Mouse (Mus musculus) forebrain, embryonic 15.5 days (tissue): ENCODE data around the gene Sec24c. TPM values are rescaled to one million over a fixed set of nuclear protein-coding genes. Genes with fewer than 3 reads are reported as not detected.
"Not testable (repeated sequence)": the region's sequence is repeated elsewhere in the genome, so short reads cannot be mapped to it uniquely, and the experiment has no call there.

Experiments
- ATAC-seq: fragments of 200-750 bp; cut with Nextera tagmentation; replicated peaks from 2 replicates; pipeline ENCODE4 v1.8.0; 2017; ENCODE audit warnings: mild to moderate bottlenecking, moderate TSS enrichment, moderate library complexity
- H3K27ac ChIP-seq: fragments of 300-500 bp; sonication (generic); replicated peaks from 2 replicates; pipeline ENCODE4 v1.5.1; 2015; ENCODE audit warnings: mild to moderate bottlenecking, inconsistent platforms
- H3K27me3 ChIP-seq: fragments of 300-500 bp; sonication (generic); 2 replicates; pipeline ENCODE4 v1.6.1; 2015; ENCODE audit warnings: inconsistent platforms
- H3K36me3 ChIP-seq: fragments of 300-500 bp; sonication (generic); 2 replicates; pipeline ENCODE4 v1.6.1; 2015; ENCODE audit warnings: mild to moderate bottlenecking, inconsistent platforms
- H3K4me1 ChIP-seq: fragments of 300-500 bp; sonication (generic); 2 replicates; pipeline ENCODE4 v1.6.1; 2015; ENCODE audit warnings: inconsistent platforms
- H3K4me2 ChIP-seq: fragments of 300-500 bp; sonication (generic); replicated peaks from 2 replicates; pipeline ENCODE4 v1.6.1; 2015; ENCODE audit warnings: mild to moderate bottlenecking, inconsistent platforms
- H3K4me3 ChIP-seq: fragments of 300-500 bp; sonication (generic); 2 replicates; pipeline ENCODE4 v1.5.1; 2015; ENCODE audit warnings: mild to moderate bottlenecking, inconsistent platforms
- H3K9ac ChIP-seq: fragments of 300-500 bp; sonication (generic); replicated peaks from 2 replicates; pipeline ENCODE4 v1.6.1; 2015; ENCODE audit warnings: mild to moderate bottlenecking, inconsistent platforms
- H3K9me3 ChIP-seq: fragments of 300-500 bp; sonication (generic); 2 replicates; pipeline ENCODE4 v1.6.1; 2016; ENCODE audit warnings: inconsistent platforms
- WGBS: fragments of 180-500 bp; shearing (Covaris S2); methylation state at CpG from one replicate; pipeline ENCODE4 v1.1.7; 2015; ENCODE audit warnings: mixed read lengths; 5-methylcytosine and 5-hydroxymethylcytosine counted together
- polyA plus RNA-seq: library from polyadenylated mRNA; unstranded; fragments of >200 nt; fragmentation: Nextera tagmentation; extraction: Ambion mirVana; gene quantifications from 2 replicates; pipeline ENCODE4 v1.2.1, GENCODE M21; 2015

The Sec24c gene
- polyA plus RNA-seq, 1 experiment from 2014 or later = 83.9 TPM

DNA sequence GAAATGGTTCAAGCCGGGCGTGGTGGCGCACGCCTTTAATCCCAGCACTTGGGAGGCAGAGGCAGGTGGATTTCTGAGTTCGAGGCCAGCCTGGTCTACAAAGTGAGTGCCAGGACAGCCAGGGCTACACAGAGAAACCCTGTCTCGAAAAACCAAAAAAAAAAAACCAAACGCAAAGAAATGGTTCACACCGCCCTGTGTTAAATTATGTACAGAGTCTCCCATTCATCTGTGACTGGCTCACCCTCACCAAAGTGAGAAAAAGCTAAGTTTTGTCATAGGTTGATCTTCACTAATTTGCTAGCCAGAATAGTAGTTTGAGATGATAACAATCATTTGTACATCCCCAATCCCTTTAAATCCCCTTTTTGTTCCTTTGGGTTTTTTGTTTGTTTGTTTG, 29.4 kb downstream of the Sec24c start:
- peaks cover 17% of the 10 kb centered on the region for H3K36me3 ChIP-seq
- not testable (repeated sequence) for H3K9me3 ChIP-seq, ATAC-seq, H3K27me3 ChIP-seq
- H3K4me3 ChIP-seq = peak overlapping the region; percentile 91
- peak overlapping the region; percentile 88 for H3K9ac ChIP-seq
- H3K4me2 ChIP-seq = peak overlapping the region; percentile 58
- peak overlapping the region; percentile 94 for H3K27ac ChIP-seq
- peaks cover 58% of the 10 kb centered on the region for H3K4me1 ChIP-seq
- WGBS = 8% methylated on average over 8 of the region's 8 CpGs

DNA sequence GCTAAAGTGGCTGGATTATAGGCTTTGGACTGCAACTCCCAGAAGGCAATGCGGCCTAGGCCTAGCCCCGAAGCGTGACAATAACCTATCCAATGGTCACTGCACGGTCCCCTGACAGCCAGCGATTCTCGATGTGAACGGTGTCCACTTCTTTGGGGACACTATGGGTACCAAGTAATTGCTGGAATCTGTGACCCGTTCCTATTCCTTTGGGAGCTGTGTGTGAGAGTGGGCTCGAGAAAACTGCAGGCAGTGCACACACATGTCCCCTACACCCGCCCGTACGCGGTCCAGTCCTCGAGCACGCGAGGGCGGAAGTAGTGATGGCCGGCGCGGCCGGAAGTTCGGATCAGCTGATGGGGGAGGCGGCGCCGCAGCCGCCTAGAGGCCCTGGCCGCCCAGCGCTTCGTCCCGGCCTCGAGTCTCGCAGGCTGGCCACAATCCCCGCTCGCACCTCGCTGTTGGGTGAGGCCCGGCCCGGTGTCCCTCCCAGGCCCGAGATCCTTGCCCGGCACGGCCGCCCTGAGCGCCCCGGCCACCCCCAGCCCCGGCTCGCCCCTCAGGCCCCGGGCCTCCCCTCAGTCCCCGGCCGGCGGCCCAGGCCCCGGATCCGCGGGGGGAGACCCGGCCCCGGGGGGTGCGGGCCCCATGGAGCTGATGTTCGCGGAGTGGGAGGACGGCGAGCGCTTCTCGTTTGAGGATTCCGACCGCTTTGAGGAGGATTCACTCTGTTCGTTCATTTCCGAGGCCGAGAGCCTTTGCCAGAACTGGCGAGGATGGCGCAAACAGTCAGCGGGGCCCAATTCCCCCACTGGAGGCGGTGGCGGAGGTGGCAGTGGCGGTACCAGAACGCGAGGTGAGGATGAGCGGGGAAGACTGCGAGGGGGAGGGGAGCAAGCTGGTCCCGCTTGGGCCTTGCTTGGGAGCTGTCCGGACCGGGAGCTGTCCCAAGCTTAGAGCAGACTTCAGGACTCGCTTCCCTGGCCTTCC, 33.4 kb downstream of the Sec24c start, which contains the start of gene Zswim8:
Gene Zswim8, plus strand, starts transcription at position 352 of the 990 bp plus-strand sequence.
- under 1% methylated on average over 80 of the region's 80 CpGs for WGBS

DNA sequence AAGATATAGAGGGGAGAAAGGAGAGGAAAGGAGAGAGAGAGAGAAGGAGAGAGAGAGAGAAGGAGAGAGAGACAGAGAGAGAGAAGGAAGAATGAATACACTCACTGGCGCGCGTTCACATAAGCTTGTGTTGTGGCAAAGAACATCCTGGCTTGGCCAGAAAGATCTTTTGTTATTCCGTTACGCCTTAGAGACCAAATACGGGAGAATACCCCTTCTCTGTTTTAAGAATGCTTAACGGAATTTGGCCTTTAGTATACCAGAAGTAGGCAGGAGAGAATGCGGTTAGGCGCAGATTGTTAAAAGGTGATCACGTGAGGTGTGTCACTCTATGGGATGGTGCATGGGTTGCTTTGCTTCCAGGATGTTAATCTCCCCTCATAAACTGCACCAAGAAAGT, 34.1 kb downstream of the Sec24c start:
- peaks cover 42% of the 10 kb centered on the region for H3K36me3 ChIP-seq
- peak overlapping the region; percentile 69 for H3K4me2 ChIP-seq
- ATAC-seq = no peak
- H3K9ac ChIP-seq = peak overlapping the region; percentile 77
- H3K27me3 ChIP-seq = no peaks in the 10 kb centered on the region
- H3K27ac ChIP-seq = peak overlapping the region; percentile 93
- 5% methylated on average over 10 of the region's 10 CpGs for WGBS
- peaks cover 35% of the 10 kb centered on the region for H3K4me1 ChIP-seq
- peak overlapping the region; percentile 58 for H3K4me3 ChIP-seq
- no peaks in the 10 kb centered on the region for H3K9me3 ChIP-seq

More for the DNA sequence above, 33.4 kb downstream of the Sec24c start, which contains the start of gene Zswim8:
- ATAC-seq = peak; percentile 93
- peak within 1 kb of the TSS; percentile 58 for H3K4me3 ChIP-seq
- H3K4me1 ChIP-seq = peaks cover 35% of the 10 kb centered on the region
- peak within 1 kb of the TSS; percentile 69 for H3K4me2 ChIP-seq
- H3K27ac ChIP-seq = peak within 1 kb of the TSS; percentile 93
- no peaks in the 10 kb centered on the region for H3K9me3 ChIP-seq
- H3K36me3 ChIP-seq = peaks cover 34% of the 10 kb centered on the region
- peak within 1 kb of the TSS; percentile 77 for H3K9ac ChIP-seq
- H3K27me3 ChIP-seq = no peaks in the 10 kb centered on the region

DNA sequence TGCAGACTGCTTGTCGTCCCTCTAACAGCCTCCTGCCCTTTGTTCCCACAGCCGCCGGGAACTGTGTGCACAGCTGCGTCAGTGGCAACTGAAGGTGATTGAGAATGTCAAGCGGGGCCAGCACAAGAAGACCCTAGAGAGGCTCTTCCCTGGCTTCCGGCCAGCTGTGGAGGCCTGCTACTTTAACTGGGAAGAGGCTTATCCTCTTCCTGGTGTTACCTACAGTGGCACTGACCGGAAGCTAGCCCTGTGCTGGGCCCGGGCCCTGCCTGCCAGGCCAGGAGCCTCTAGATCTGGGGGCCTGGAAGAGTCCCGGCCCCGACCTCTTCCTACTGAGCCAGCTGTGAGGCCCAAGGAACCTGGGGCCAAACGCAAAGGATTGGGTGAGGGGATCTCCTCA, 39.7 kb downstream of the Sec24c start:
- Histone ChIP-seq H3K4me1 (peaks cover 10% of the 10 kb centered on the region), H3K4me2 (no peak overlapping the region), H3K4me3 (no peak overlapping the region), H3K27ac (no peak overlapping the region), H3K9ac (no peak overlapping the region), H3K27me3 (no peaks in the 10 kb centered on the region), H3K9me3 (no peaks in the 10 kb centered on the region), H3K36me3 (peaks cover 84% of the 10 kb centered on the region)
- ATAC-seq = no peak
- 81% methylated on average over 11 of the region's 11 CpGs for WGBS

DNA sequence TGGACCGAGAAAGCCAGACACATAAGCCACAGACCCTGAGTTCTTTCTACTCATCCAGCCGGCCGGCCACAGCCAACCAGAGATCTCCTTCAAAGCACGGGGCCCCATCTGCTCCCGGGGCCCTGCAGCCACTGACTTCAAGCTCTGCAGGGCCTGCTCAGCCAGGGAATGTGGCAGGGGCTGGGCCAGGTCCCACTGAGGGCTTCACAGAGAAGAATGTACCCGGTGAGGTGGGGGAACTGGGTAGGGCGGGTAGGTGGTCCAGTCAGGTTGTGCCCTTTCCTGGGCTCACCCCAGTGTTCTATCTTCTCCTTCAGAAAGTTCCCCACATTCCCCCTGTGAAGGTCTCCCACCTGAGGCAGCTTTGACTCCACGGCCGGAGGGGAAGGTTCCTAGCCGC, 44.3 kb downstream of the Sec24c start:
- Histone ChIP-seq H3K4me2 (no peak overlapping the region), H3K9ac (no peak overlapping the region), H3K9me3 (no peaks in the 10 kb centered on the region), H3K27me3 (no peaks in the 10 kb centered on the region), H3K4me1 (no peaks in the 10 kb centered on the region), H3K27ac (no peak overlapping the region), H3K36me3 (peaks cover 98% of the 10 kb centered on the region), H3K4me3 (no peak overlapping the region)
- ATAC-seq = no peak
- 91% methylated on average over 10 of the region's 10 CpGs for WGBS

DNA sequence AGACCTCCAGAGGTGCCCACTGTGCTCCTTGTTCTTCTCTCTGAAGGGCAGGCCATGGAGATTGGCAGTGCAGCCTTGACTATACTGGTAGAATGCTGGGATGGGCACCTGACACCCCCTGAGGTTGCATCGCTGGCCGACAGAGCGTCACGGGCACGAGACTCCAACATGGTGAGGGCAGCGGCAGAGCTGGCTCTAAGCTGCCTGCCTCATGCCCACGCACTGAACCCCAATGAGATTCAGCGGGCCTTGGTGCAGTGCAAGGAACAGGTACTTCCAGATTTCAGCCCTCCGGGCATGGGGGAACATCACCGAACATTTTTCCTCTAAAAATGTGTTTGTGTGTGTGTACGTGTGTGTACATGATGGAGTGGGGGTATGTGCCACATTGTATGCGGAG, 45.7 kb downstream of the Sec24c start:
- H3K9me3 ChIP-seq = no peaks in the 10 kb centered on the region

DNA sequence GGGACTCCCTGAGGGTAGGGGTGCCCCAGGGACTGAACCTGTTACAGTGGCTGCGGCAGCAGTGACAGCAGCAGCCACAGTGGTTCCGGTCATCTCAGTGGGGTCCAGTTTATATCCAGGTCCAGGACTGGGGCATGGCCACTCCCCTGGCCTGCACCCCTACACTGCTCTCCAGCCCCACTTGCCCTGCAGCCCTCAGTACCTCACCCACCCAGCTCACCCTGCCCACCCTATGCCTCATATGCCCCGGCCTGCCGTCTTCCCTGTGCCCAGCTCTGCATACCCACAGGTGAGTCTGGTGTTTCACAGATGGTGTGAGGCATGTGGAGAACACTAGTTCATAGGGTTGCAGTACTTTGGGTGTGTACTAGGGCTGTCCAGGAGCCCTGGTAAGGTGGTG, 47.3 kb downstream of the Sec24c start:
- Histone ChIP-seq H3K27me3 (no peaks in the 10 kb centered on the region), H3K9ac (no peak overlapping the region), H3K9me3 (no peaks in the 10 kb centered on the region), H3K36me3 (peaks cover 89% of the 10 kb centered on the region), H3K4me3 (no peak overlapping the region), H3K4me1 (no peaks in the 10 kb centered on the region), H3K27ac (no peak overlapping the region), H3K4me2 (no peak overlapping the region)
- peak; percentile 30; the same call in 1 of the 2 replicates for ATAC-seq
- 86% methylated on average over 4 of the region's 4 CpGs for WGBS

More for the DNA sequence above, 45.7 kb downstream of the Sec24c start:
- H3K4me3 ChIP-seq = no peak overlapping the region
- H3K9ac ChIP-seq = no peak overlapping the region
- no peak for ATAC-seq
- H3K36me3 ChIP-seq = peaks cover 91% of the 10 kb centered on the region
- no peak overlapping the region for H3K27ac ChIP-seq
- H3K4me2 ChIP-seq = no peak overlapping the region
- 93% methylated on average over 12 of the region's 12 CpGs for WGBS
- H3K4me1 ChIP-seq = no peaks in the 10 kb centered on the region
- H3K27me3 ChIP-seq = no peaks in the 10 kb centered on the region

DNA sequence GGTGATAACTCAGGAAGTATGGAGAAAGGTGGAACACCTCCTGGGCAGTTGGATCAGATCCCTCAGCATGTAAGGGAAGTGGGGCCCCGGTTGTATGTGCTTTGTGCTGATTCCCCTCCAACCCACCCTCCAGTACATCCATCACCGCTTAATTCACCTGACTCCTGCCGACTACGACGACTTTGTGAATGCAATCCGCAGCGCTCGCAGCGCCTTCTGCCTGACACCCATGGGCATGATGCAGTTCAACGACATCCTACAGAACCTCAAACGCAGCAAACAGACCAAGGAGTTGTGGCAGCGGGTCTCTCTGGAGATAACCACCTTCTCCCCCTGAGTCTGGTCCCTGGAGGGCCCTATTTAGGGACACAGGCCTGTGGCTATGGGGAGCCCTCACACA, 48.9 kb downstream of the Sec24c start:
- Histone ChIP-seq H3K9ac (no peak overlapping the region), H3K4me3 (no peak overlapping the region), H3K9me3 (no peaks in the 10 kb centered on the region), H3K36me3 (peaks cover 86% of the 10 kb centered on the region), H3K27ac (no peak overlapping the region), H3K4me2 (no peak overlapping the region), H3K4me1 (no peaks in the 10 kb centered on the region), H3K27me3 (no peaks in the 10 kb centered on the region)
- WGBS = 90% methylated on average over 12 of the region's 12 CpGs
- no peak for ATAC-seq

DNA sequence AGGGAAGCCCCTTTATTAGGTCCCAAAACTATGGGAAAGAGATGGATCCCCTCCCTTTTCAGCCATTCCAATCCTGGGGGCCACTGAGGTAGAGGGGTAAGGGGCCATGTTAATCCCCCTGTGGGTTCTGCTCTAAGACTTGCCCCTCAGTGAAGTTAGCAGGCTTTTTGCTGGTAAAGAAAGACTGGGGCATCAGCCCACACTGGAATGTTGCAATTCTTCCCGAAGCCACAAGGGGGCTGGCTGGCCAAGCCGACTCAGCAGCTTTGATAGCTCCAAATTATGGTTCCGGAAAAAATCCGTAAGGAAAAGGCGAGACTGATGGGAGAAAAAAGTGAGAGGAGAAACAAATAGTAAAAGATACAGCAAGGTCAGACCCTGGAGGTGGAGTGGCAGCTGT, 49.9 kb downstream of the Sec24c start:
- H3K4me3 ChIP-seq = no peak overlapping the region
- H3K9me3 ChIP-seq = no peaks in the 10 kb centered on the region
- no peaks in the 10 kb centered on the region for H3K4me1 ChIP-seq
- peak; percentile 49 for ATAC-seq
- H3K27ac ChIP-seq = no peak overlapping the region
- 20% methylated on average over 5 of the region's 5 CpGs for WGBS
- no peak overlapping the region for H3K4me2 ChIP-seq
- H3K27me3 ChIP-seq = no peaks in the 10 kb centered on the region
- peaks cover 85% of the 10 kb centered on the region for H3K36me3 ChIP-seq
- H3K9ac ChIP-seq = no peak overlapping the region

DNA sequence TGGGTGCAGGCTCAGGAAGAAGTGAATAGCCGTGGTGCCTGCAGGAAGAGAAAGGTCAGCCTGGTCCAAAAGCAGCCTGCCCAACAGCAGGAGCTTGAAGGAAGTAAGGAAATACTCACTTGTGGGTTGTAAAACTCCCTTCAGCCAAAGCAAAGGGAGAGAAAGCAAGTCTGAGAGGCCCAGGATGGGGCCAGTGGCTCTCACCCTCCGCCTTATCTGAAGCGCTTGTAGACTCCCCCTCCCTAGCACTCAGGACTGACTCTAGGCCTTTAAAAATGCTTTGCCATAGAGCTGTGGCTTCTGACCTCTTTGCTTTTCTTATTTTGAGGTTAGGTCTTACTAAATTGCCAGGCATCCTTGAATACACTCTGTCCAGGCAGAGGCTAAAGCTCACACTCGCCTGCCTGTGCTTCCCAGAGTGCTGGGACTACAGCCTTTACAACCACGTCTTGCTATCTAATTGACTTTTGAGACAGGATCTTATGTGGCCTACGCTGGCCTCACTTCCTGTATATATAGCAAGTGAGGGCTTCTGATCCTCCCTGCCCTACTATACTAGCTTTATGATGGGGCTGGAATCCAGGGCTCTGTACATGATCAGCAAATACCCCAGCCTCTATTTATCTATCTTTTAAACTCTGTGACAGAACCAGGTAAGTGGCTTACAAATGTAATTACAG, 51.7 kb downstream of the Sec24c start:
- H3K4me1 ChIP-seq = no peaks in the 10 kb centered on the region
- no peak overlapping the region for H3K27ac ChIP-seq
- 88% methylated on average over 6 of the region's 6 CpGs for WGBS
- H3K9me3 ChIP-seq = no peaks in the 10 kb centered on the region
- no peak for ATAC-seq
- no peak overlapping the region for H3K9ac ChIP-seq
- no peak overlapping the region for H3K4me3 ChIP-seq
- H3K27me3 ChIP-seq = no peaks in the 10 kb centered on the region
- H3K4me2 ChIP-seq = no peak overlapping the region
- H3K36me3 ChIP-seq = peaks cover 84% of the 10 kb centered on the region

DNA sequence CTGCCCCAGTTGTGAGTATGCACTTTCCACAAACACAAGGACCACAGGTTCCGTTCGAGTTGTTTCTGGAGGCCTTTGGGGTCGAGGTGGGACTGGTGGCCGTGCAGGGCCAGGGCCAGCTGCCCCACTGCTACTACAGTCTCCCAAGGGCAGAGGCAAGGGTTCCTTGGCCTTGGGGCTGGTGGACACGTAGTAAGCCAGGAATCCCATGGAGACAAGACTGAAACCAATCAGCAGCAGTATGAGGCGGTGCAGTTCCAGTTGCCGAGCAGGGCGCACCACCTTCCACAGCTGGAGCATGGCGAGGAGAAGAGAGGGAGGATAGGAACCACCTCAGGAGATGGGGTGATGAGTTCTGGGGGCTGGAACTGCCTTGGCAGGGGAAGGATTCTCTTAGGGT, 55.8 kb downstream of the Sec24c start:
- no peak overlapping the region for H3K4me2 ChIP-seq
- peaks cover 51% of the 10 kb centered on the region for H3K36me3 ChIP-seq
- no peak overlapping the region for H3K27ac ChIP-seq
- H3K4me1 ChIP-seq = peaks cover 12% of the 10 kb centered on the region
- WGBS = 93% methylated on average over 9 of the region's 9 CpGs
- H3K9me3 ChIP-seq = no peaks in the 10 kb centered on the region
- no peak for ATAC-seq
- H3K9ac ChIP-seq = no peak overlapping the region
- no peaks in the 10 kb centered on the region for H3K27me3 ChIP-seq
- no peak overlapping the region for H3K4me3 ChIP-seq
